Mouse (Mus musculus): ENCODE measurements around the gene Rbbp8nl. TPM values are rescaled to one million over a fixed set of nuclear protein-coding genes. Genes with fewer than 3 reads are reported as not detected.
"Not testable (repeated sequence)": the region's sequence is repeated elsewhere in the genome, so short reads cannot be mapped to it uniquely, and the experiment has no call there.

Rbbp8nl gene
- polyA plus RNA-seq, 1 experiment = not detected

GRCm38 (mm10) chr2:180260610-180261480, 28.8 kb downstream of the Rbbp8nl start:
- no peak for TF ChIP-seq CTCF (IDR thresholded peaks at IDR 0.05; ENCODE audit: borderline replicate concordance, insufficient read depth, low read depth, low read length)
- no peak for TF ChIP-seq POLR2A (IDR thresholded peaks at IDR 0.05; ENCODE audit: borderline replicate concordance, insufficient read depth, low read length)
- Histone ChIP-seq H3K4me3 (replicated peaks; ENCODE audit: insufficient read depth, low read depth, low read length) (no peak overlapping the region), H3K4me1 (ENCODE audit: control insufficient read depth, insufficient read depth, low read length) (peaks cover 25% of the 10 kb centered on the region), H3K27me3 (ENCODE audit: control insufficient read depth, insufficient read depth, low read length) (no peaks in the 10 kb centered on the region), H3K27ac (ENCODE audit: insufficient read depth, low read length) (no peak overlapping the region)
- no peak for DNase-seq
- WGBS = 53% methylated on average over 8 of the region's 8 CpGs

- H3K27me3 ChIP-seq (ENCODE audit: control insufficient read depth, insufficient read depth, low read length); DNase-seq; H3K4me3 ChIP-seq (replicated peaks; ENCODE audit: insufficient read depth, low read depth, low read length); H3K27ac ChIP-seq (ENCODE audit: insufficient read depth, low read length): not testable (repeated sequence)
- H3K4me1 ChIP-seq (ENCODE audit: control insufficient read depth, insufficient read depth, low read length) = peaks cover 25% of the 10 kb centered on the region
- WGBS = 52% methylated on average over 17 of the region's 17 CpGs
These were observed 29.7 kb downstream of the Rbbp8nl start for GRCm38 (mm10) chr2:180259826-180260609.

- WGBS = 68% methylated on average over 10 of the region's 10 CpGs
- H3K4me1 ChIP-seq (ENCODE audit: control insufficient read depth, insufficient read depth, low read length) = peaks cover 25% of the 10 kb centered on the region
- H3K4me3 ChIP-seq (replicated peaks; ENCODE audit: insufficient read depth, low read depth, low read length); DNase-seq; H3K27me3 ChIP-seq (ENCODE audit: control insufficient read depth, insufficient read depth, low read length); H3K27ac ChIP-seq (ENCODE audit: insufficient read depth, low read length): not testable (repeated sequence)
These were observed 30.7 kb downstream of the Rbbp8nl start for GRCm38 (mm10) chr2:180258951-180259484.

DNA sequence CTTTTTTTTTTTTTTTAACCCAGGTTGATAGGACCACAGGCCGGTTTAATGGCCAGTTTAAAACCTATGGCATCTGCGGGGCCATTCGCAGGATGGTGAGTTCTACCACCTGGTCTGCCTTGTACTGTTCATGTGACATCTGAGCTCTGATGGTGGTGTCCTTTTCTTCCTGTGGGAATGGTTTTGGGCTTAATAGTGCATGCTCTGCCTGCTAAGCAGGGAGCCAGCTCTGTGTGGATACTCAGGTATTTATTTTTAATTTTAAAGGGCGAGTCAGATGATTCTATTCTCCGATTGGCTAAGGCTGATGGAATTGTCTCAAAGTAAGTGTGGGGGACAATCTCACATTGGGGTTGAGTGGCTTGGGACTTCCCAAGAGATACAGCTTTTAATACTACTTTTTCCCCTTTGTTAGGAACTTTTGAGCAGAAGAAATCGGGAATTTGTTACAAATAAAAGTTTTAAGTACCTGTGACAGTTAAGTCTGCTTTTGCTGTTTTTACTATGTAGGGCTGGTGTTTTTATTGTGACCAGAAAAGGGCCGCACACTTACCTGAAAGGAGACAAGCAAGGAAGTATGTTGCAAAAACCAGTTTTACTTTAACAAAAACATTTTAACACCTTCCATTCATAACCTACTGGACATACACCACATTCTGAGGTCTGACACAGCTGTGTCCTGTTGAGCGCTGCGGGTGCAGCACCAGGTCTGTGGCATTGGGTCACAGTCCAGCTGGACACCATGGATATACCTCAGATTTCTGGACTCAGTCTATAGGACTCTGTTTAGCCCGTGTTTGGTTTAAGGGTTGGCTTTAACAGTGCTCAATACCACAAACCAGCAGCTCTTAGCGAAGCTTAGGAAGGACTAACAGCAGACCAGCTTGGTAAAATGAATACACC, 31.5 kb downstream of the Rbbp8nl start:
- 53% methylated on average over 11 of the region's 11 CpGs for WGBS
- DNase-seq = no peak
- no peaks in the 10 kb centered on the region for H3K27me3 ChIP-seq (ENCODE audit: control insufficient read depth, insufficient read depth, low read length)
- TF ChIP-seq CTCF (IDR thresholded peaks at IDR 0.05; ENCODE audit: borderline replicate concordance, insufficient read depth, low read depth, low read length) (no peak), POLR2A (IDR thresholded peaks at IDR 0.05; ENCODE audit: borderline replicate concordance, insufficient read depth, low read length) (no peak)
- peaks cover 25% of the 10 kb centered on the region for H3K4me1 ChIP-seq (ENCODE audit: control insufficient read depth, insufficient read depth, low read length)
- H3K27ac ChIP-seq (ENCODE audit: insufficient read depth, low read length) = no peak overlapping the region
- peak overlapping the region; percentile 58 for H3K4me3 ChIP-seq (replicated peaks; ENCODE audit: insufficient read depth, low read depth, low read length)

GRCm38 (mm10) chr2:180257001-180257521, 32.6 kb downstream of the Rbbp8nl start, which contains the start of gene Rps21:
Rps21 (plus strand) TSS chr2:180257377.
- Histone ChIP-seq H3K27ac (ENCODE audit: insufficient read depth, low read length) (peak within 1 kb of the TSS; percentile 23), H3K4me3 (replicated peaks; ENCODE audit: insufficient read depth, low read depth, low read length) (peak within 1 kb of the TSS; percentile 58), H3K27me3 (ENCODE audit: control insufficient read depth, insufficient read depth, low read length) (no peaks in the 10 kb centered on the region), H3K4me1 (ENCODE audit: control insufficient read depth, insufficient read depth, low read length) (peaks cover 19% of the 10 kb centered on the region)
- peak; percentile 96 to 99 for DNase-seq
- under 1% methylated on average over 38 of the region's 38 CpGs for WGBS
- TF ChIP-seq POLR2A (IDR thresholded peaks at IDR 0.05; ENCODE audit: borderline replicate concordance, insufficient read depth, low read length) (peak; percentile 86), CTCF (IDR thresholded peaks at IDR 0.05; ENCODE audit: borderline replicate concordance, insufficient read depth, low read depth, low read length) (no peak)

DNA sequence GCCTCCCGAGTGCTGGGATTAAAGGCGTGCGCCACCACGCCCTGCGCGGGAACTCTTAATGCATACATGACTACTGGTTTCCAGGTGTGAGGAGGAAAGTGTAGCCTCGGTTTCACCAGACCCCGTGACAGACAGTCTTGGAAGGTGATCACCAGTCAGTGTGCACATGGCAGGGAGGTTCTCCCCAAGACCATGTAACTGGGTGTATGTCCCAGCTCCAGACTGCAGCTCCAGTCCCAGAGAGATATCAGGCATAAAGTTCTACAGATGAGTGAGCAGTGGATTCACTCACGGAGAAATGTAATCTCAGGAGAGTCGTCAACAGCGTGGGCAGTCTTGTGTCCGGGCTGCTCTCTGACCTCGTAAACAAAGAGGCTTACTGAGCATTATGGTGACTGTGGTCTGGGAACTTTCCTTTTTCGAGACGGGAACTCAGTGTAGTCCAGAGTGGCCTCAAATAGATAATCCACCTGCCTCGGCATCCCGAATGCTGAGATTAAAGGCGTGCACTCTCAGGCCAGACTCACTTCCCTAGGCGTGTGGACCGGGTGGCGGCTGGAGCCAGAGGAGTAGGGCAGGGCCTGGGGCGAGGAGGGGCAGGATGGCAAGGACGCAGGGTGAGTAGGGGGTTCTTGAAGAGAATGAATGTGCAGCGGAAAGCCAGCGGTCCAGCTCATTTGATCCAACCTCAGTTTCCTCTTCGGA, 33.2 kb downstream of the Rbbp8nl start:
- WGBS = 23% methylated on average over 26 of the region's 26 CpGs
- Histone ChIP-seq H3K4me1 (ENCODE audit: control insufficient read depth, insufficient read depth, low read length) (peaks cover 13% of the 10 kb centered on the region), H3K27me3 (ENCODE audit: control insufficient read depth, insufficient read depth, low read length) (no peaks in the 10 kb centered on the region), H3K27ac (ENCODE audit: insufficient read depth, low read length) (peak overlapping the region; percentile 23), H3K4me3 (replicated peaks; ENCODE audit: insufficient read depth, low read depth, low read length) (peak overlapping the region; percentile 58)
- no peak for TF ChIP-seq CTCF (IDR thresholded peaks at IDR 0.05; ENCODE audit: borderline replicate concordance, insufficient read depth, low read depth, low read length)
- TF ChIP-seq POLR2A (IDR thresholded peaks at IDR 0.05; ENCODE audit: borderline replicate concordance, insufficient read depth, low read length) = no peak
- no peak for DNase-seq

GRCm38 (mm10) chr2:180255701-180256100, 34.0 kb downstream of the Rbbp8nl start:
- TF ChIP-seq CTCF (IDR thresholded peaks at IDR 0.05; ENCODE audit: borderline replicate concordance, insufficient read depth, low read depth, low read length) (no peak), POLR2A (IDR thresholded peaks at IDR 0.05; ENCODE audit: borderline replicate concordance, insufficient read depth, low read length) (no peak)
- H3K4me3 ChIP-seq (replicated peaks; ENCODE audit: insufficient read depth, low read depth, low read length) = no peak overlapping the region
- no peaks in the 10 kb centered on the region for H3K27me3 ChIP-seq (ENCODE audit: control insufficient read depth, insufficient read depth, low read length)
- 85% methylated on average over 9 of the region's 9 CpGs for WGBS
- peaks cover 9% of the 10 kb centered on the region for H3K4me1 ChIP-seq (ENCODE audit: control insufficient read depth, insufficient read depth, low read length)
- no peak for DNase-seq
- no peak overlapping the region for H3K27ac ChIP-seq (ENCODE audit: insufficient read depth, low read length)
